Mouse (Mus musculus): ENCODE results near the gene Tmem215. TPM values are rescaled to one million over a fixed set of nuclear protein-coding genes. Genes with fewer than 3 reads are reported as not detected.

Gene Tmem215
- polyA plus RNA-seq (2015; fragmentation: Nextera tagmentation; extraction: Ambion mirVana), result 1.3 and 1.9 TPM in 2 replicates

- no peak for TF ChIP-seq CTCF (IDR thresholded peaks at IDR 0.05; ENCODE audit: low read depth)
- H3K9ac ChIP-seq (ENCODE audit: low read depth, low read length), result no peak within 1 kb of the TSS
- ATAC-seq, result no peak
- H3K4me2 ChIP-seq (replicated peaks; ENCODE audit: low read depth), result peak within 1 kb of the TSS; percentile 60
- H3K9me3 ChIP-seq (ENCODE audit: control insufficient read depth), result no peaks in the 10 kb centered on the region
- H3K4me3 ChIP-seq (ENCODE audit: low read depth, low read length), result peak within 1 kb of the TSS; percentile 33
- H3K4me1 ChIP-seq (replicated peaks; ENCODE audit: control insufficient read depth, insufficient read depth, low read length), result no peaks in the 10 kb centered on the region
- H3K27ac ChIP-seq (ENCODE audit: low read depth, low read length), result no peak within 1 kb of the TSS
- H3K27me3 ChIP-seq (replicated peaks; ENCODE audit: control insufficient read depth, insufficient read depth, low read length), result peaks cover 10% of the 10 kb centered on the region
- no peaks in the 10 kb centered on the region for H3K36me3 ChIP-seq (ENCODE audit: control insufficient read depth, insufficient read depth)
- WGBS, result 86% methylated on average over 10 of the region's 10 CpGs
Measured at GRCm38 (mm10) chr4:40471880-40472279, at the start of gene Tmem215. Gene Tmem215 (plus strand): TSS chr4:40472180.

GRCm38 (mm10) chr4:40431916-40432315 is 40.1 kb upstream of the Tmem215 start:
- no peak for ATAC-seq
- Histone ChIP-seq H3K27me3 (replicated peaks; ENCODE audit: control insufficient read depth, insufficient read depth, low read length) (no peaks in the 10 kb centered on the region), H3K27ac (ENCODE audit: low read depth, low read length) (no peak overlapping the region), H3K9me3 (ENCODE audit: control insufficient read depth) (no peaks in the 10 kb centered on the region), H3K4me3 (ENCODE audit: low read depth, low read length) (no peak overlapping the region), H3K9ac (ENCODE audit: low read depth, low read length) (no peak overlapping the region), H3K4me1 (replicated peaks; ENCODE audit: control insufficient read depth, insufficient read depth, low read length) (no peaks in the 10 kb centered on the region), H3K36me3 (ENCODE audit: control insufficient read depth, insufficient read depth) (no peaks in the 10 kb centered on the region), H3K4me2 (replicated peaks; ENCODE audit: low read depth) (no peak overlapping the region)
- TF ChIP-seq CTCF (IDR thresholded peaks at IDR 0.05; ENCODE audit: low read depth), result no peak
- WGBS, result 57% methylated on average over 5 of the region's 5 CpGs

- no peaks in the 10 kb centered on the region for H3K27me3 ChIP-seq (replicated peaks; ENCODE audit: control insufficient read depth, insufficient read depth, low read length)
- no peaks in the 10 kb centered on the region for H3K4me1 ChIP-seq (replicated peaks; ENCODE audit: control insufficient read depth, insufficient read depth, low read length)
- 57% methylated on average over 3 of the region's 3 CpGs for WGBS
- no peak overlapping the region for H3K27ac ChIP-seq (ENCODE audit: low read depth, low read length)
- no peaks in the 10 kb centered on the region for H3K9me3 ChIP-seq (ENCODE audit: control insufficient read depth)
- H3K36me3 ChIP-seq (ENCODE audit: control insufficient read depth, insufficient read depth), result no peaks in the 10 kb centered on the region
- ATAC-seq, result no peak
- H3K4me2 ChIP-seq (replicated peaks; ENCODE audit: low read depth), result no peak overlapping the region
- TF ChIP-seq CTCF (IDR thresholded peaks at IDR 0.05; ENCODE audit: low read depth), result no peak
- no peak overlapping the region for H3K9ac ChIP-seq (ENCODE audit: low read depth, low read length)
- no peak overlapping the region for H3K4me3 ChIP-seq (ENCODE audit: low read depth, low read length)
Measured at GRCm38 (mm10) chr4:40433379-40433778, 38.6 kb upstream of the Tmem215 start.

GRCm38 (mm10) chr4:40434388-40434787 is 37.6 kb upstream of the Tmem215 start:
- ATAC-seq, result no peak
- Histone ChIP-seq H3K4me3 (ENCODE audit: low read depth, low read length) (no peak overlapping the region), H3K9ac (ENCODE audit: low read depth, low read length) (no peak overlapping the region), H3K36me3 (ENCODE audit: control insufficient read depth, insufficient read depth) (no peaks in the 10 kb centered on the region), H3K27me3 (replicated peaks; ENCODE audit: control insufficient read depth, insufficient read depth, low read length) (no peaks in the 10 kb centered on the region), H3K27ac (ENCODE audit: low read depth, low read length) (no peak overlapping the region), H3K9me3 (ENCODE audit: control insufficient read depth) (no peaks in the 10 kb centered on the region), H3K4me2 (replicated peaks; ENCODE audit: low read depth) (no peak overlapping the region), H3K4me1 (replicated peaks; ENCODE audit: control insufficient read depth, insufficient read depth, low read length) (no peaks in the 10 kb centered on the region)
- 70% methylated on average over 1 of the region's 1 CpGs for WGBS
- TF ChIP-seq CTCF (IDR thresholded peaks at IDR 0.05; ENCODE audit: low read depth), result no peak

- TF ChIP-seq CTCF (IDR thresholded peaks at IDR 0.05; ENCODE audit: low read depth), result no peak
- Histone ChIP-seq H3K36me3 (ENCODE audit: control insufficient read depth, insufficient read depth) (no peaks in the 10 kb centered on the region), H3K9ac (ENCODE audit: low read depth, low read length) (no peak overlapping the region), H3K4me1 (replicated peaks; ENCODE audit: control insufficient read depth, insufficient read depth, low read length) (no peaks in the 10 kb centered on the region), H3K4me3 (ENCODE audit: low read depth, low read length) (no peak overlapping the region), H3K9me3 (ENCODE audit: control insufficient read depth) (no peaks in the 10 kb centered on the region), H3K27me3 (replicated peaks; ENCODE audit: control insufficient read depth, insufficient read depth, low read length) (no peaks in the 10 kb centered on the region), H3K4me2 (replicated peaks; ENCODE audit: low read depth) (no peak overlapping the region), H3K27ac (ENCODE audit: low read depth, low read length) (no peak overlapping the region)
- ATAC-seq, result no peak
- 91% methylated on average over 9 of the region's 9 CpGs for WGBS
Measured at GRCm38 (mm10) chr4:40443565-40443964, 28.4 kb upstream of the Tmem215 start.

- Histone ChIP-seq H3K27me3 (replicated peaks; ENCODE audit: control insufficient read depth, insufficient read depth, low read length) (peaks cover 10% of the 10 kb centered on the region), H3K4me1 (replicated peaks; ENCODE audit: control insufficient read depth, insufficient read depth, low read length) (no peaks in the 10 kb centered on the region), H3K27ac (ENCODE audit: low read depth, low read length) (no peak overlapping the region), H3K9me3 (ENCODE audit: control insufficient read depth) (no peaks in the 10 kb centered on the region), H3K4me3 (ENCODE audit: low read depth, low read length) (peak overlapping the region; percentile 33), H3K9ac (ENCODE audit: low read depth, low read length) (no peak overlapping the region), H3K4me2 (replicated peaks; ENCODE audit: low read depth) (peak overlapping the region; percentile 60), H3K36me3 (ENCODE audit: control insufficient read depth, insufficient read depth) (no peaks in the 10 kb centered on the region)
- peak; percentile 49 for TF ChIP-seq CTCF (IDR thresholded peaks at IDR 0.05; ENCODE audit: low read depth)
- no peak for ATAC-seq
- 4% methylated on average over 53 of the region's 55 CpGs for WGBS
Measured at GRCm38 (mm10) chr4:40472700-40473530, 935 bp downstream of the Tmem215 start.

Data from intestine, postnatal 0 days (tissue).